ENCODE assay signal across 19 mouse cellular contexts in the genomic region with DNA sequence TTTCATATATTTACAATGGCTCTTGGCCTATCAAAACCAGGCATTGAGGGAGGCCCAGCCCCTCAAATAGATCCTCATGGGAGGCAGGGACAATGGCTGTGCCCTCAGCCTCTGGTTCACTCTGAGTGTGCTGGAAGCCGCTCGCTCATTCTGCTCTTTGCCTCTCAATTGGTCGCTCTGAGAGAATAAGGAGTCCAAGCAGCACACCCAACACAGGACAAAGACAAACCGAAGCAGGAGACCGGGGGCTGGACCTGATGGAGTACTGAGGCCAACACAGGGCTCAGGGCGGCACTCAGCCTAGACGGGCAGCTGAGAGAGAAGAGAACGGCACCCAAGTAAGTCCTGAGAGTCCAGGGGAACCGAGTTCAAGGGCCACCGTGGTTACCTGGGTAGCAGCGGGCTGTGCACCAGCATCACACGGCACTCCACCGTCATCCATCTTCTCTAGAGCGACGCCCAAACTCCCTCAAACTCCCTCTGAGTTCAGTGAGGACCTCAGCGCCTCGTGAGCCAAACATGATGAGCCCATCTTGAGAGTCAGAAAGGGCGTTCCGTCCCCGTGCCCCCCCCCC.
DNase-seq lines count a peak whose midpoint lies in the region; ATAC-seq lines count a peak whose summit lies in the region.
"Had no signal": no experiment of that assay in that cellular context is flagged by ENCODE, and none has a peak within 500 bp of the region (broad histone marks: within the 10 kb centered on the region; RNA-seq: fewer than 3 reads in every experiment).

No protein-coding gene starts in this region.

- 0 out of 2 replicates have a peak, but pooled peaks have one; percentile 9 for ATAC-seq in hindbrain, embryonic 15.5 days (ENCODE audit: low FRiP score, low read depth)
- ATAC-seq in hindbrain, embryonic 11.5 days (ENCODE audit: low FRiP score): no peak
- ATAC-seq in midbrain, embryonic 13.5 days: 0 out of 2 replicates have a peak, but pooled peaks have one; percentile 30

- no peak for DNase-seq in hindbrain, embryonic 11.5 days (ENCODE audit: low spot score)
- DNase-seq in midbrain, embryonic 10.5 days (ENCODE audit: low spot score): no peak
- peak; percentile 10 to 50 for DNase-seq in urinary bladder, postnatal 4 days (ENCODE audit: low spot score in 2 of 2)
- DNase-seq in urinary bladder, adult 2 months (ENCODE audit: low spot score): no peak
- DNase-seq in B cell, adult 2 months: no peak
- DNase-seq: adrenal gland, adult 8-10 months; adrenal gland, postnatal 36 days; cerebellum, adult 2 months; cerebellum, postnatal 10 days; gastrocnemius, adult 2 months; gastrocnemius, postnatal 25 days had no signal

- no peak overlapping the region for H3K27ac ChIP-seq in hindbrain, embryonic 15.5 days (replicated peaks)
- no peak overlapping the region for H3K27ac ChIP-seq in hindbrain, embryonic 11.5 days (ENCODE audit: low read depth, low read length)
- no peak overlapping the region for H3K27ac ChIP-seq in midbrain, embryonic 13.5 days
- no peak overlapping the region for H3K27ac ChIP-seq in midbrain, embryonic 10.5 days (replicated peaks)
- H3K27ac ChIP-seq: forebrain, embryonic 10.5 days had no signal

- peaks cover 7% of the 10 kb centered on the region; the same call in 1 of the 2 replicates for H3K27me3 ChIP-seq in hindbrain, embryonic 15.5 days
- no peaks in the 10 kb centered on the region for H3K27me3 ChIP-seq in hindbrain, embryonic 11.5 days (ENCODE audit: control insufficient read depth, insufficient read depth, low read length)
- H3K27me3 ChIP-seq in midbrain, embryonic 13.5 days: 0 out of 2 replicates have a peak, but pooled peaks cover 6% of the 10 kb centered on the region
- H3K27me3 ChIP-seq in midbrain, embryonic 10.5 days (ENCODE audit: low read depth, poor library complexity, severe bottlenecking): peaks cover 13% of the 10 kb centered on the region

- peaks cover 16% of the 10 kb centered on the region for H3K4me1 ChIP-seq in hindbrain, embryonic 15.5 days (replicated peaks)
- no peaks in the 10 kb centered on the region for H3K4me1 ChIP-seq in hindbrain, embryonic 11.5 days (replicated peaks; ENCODE audit: control insufficient read depth, insufficient read depth, low read length)
- H3K4me1 ChIP-seq in midbrain, embryonic 13.5 days (replicated peaks): peaks cover 13% of the 10 kb centered on the region
- peaks cover 16% of the 10 kb centered on the region for H3K4me1 ChIP-seq in midbrain, embryonic 10.5 days

- no peaks in the 10 kb centered on the region for H3K9me3 ChIP-seq in hindbrain, embryonic 15.5 days
- no peaks in the 10 kb centered on the region for H3K9me3 ChIP-seq in hindbrain, embryonic 11.5 days (ENCODE audit: control insufficient read depth, low read length)
- no peaks in the 10 kb centered on the region for H3K9me3 ChIP-seq in midbrain, embryonic 13.5 days
- H3K9me3 ChIP-seq in midbrain, embryonic 10.5 days (replicated peaks): no peaks in the 10 kb centered on the region
- H3K9me3 ChIP-seq: embryonic facial prominence, embryonic 15.5 days; forebrain, embryonic 10.5 days; G1E; heart, embryonic 12.5 days; hindbrain, embryonic 10.5 days had no signal

- no peak overlapping the region for H3K9ac ChIP-seq in hindbrain, embryonic 15.5 days
- no peak overlapping the region for H3K9ac ChIP-seq in hindbrain, embryonic 11.5 days (ENCODE audit: low read depth, low read length)
- H3K9ac ChIP-seq in midbrain, embryonic 13.5 days (replicated peaks): no peak overlapping the region
- H3K9ac ChIP-seq: embryonic facial prominence, embryonic 15.5 days; heart, embryonic 12.5 days had no signal

- H3K4me2 ChIP-seq in hindbrain, embryonic 15.5 days: no peak overlapping the region
- H3K4me2 ChIP-seq in hindbrain, embryonic 11.5 days (replicated peaks; ENCODE audit: low read depth, low read length): no peak overlapping the region
- H3K4me2 ChIP-seq in midbrain, embryonic 13.5 days (replicated peaks): no peak overlapping the region
- H3K4me2 ChIP-seq: embryonic facial prominence, embryonic 15.5 days had no signal

- H3K4me3 ChIP-seq in hindbrain, embryonic 15.5 days: no peak overlapping the region
- H3K4me3 ChIP-seq in hindbrain, embryonic 11.5 days (ENCODE audit: low read depth, low read length): no peak overlapping the region
- no peak overlapping the region for H3K4me3 ChIP-seq in midbrain, embryonic 13.5 days (replicated peaks)
- no peak overlapping the region for H3K4me3 ChIP-seq in midbrain, embryonic 10.5 days
- H3K4me3 ChIP-seq: embryonic facial prominence, embryonic 15.5 days; erythroblast, embryonic 14.5 days; forebrain, embryonic 10.5 days; gastrocnemius, adult 2 months; heart, embryonic 12.5 days; hindbrain, embryonic 10.5 days had no signal

- WGBS in hindbrain, embryonic 15.5 days: 86% methylated on average over 20 of the region's 20 CpGs
- 87% methylated on average over 20 of the region's 20 CpGs for WGBS in hindbrain, embryonic 11.5 days
- 92% methylated on average over 20 of the region's 20 CpGs for WGBS in midbrain, embryonic 13.5 days
- 87% methylated on average over 20 of the region's 20 CpGs for WGBS in midbrain, embryonic 10.5 days

- H3K36me3 ChIP-seq in hindbrain, embryonic 15.5 days: no peaks in the 10 kb centered on the region
- no peaks in the 10 kb centered on the region for H3K36me3 ChIP-seq in hindbrain, embryonic 11.5 days (ENCODE audit: control insufficient read depth, insufficient read depth, low read length)
- no peaks in the 10 kb centered on the region for H3K36me3 ChIP-seq in midbrain, embryonic 13.5 days
- H3K36me3 ChIP-seq in midbrain, embryonic 10.5 days: no peaks in the 10 kb centered on the region
- H3K36me3 ChIP-seq: embryonic facial prominence, embryonic 15.5 days; forebrain, embryonic 10.5 days; G1E; heart, embryonic 12.5 days; hindbrain, embryonic 10.5 days had no signal

Comparison
In these comparisons a context has a peak if more than half of its experiments do, and no peak if none do; other contexts are left out.
1. DNase-seq: peak in urinary bladder, postnatal 4 days (2 of 2); none in hindbrain, embryonic 11.5 days (single experiment), midbrain, embryonic 10.5 days (single experiment), urinary bladder, adult 2 months (single experiment) and B cell, adult 2 months (0 of 2).